Mouse (Mus musculus) lung, adult 18-20 months (tissue): ENCODE results near the gene Hdac7.
A peak's percentile ranks its signal among the peaks of the same experiment; 100 is the strongest.

ENCODE experiments used
- DNase-seq, 2 experiments: peaks; one replicate each; pipeline ENCODE4 v3.0.0; 2022; ENCODE audit warnings: mixed read lengths in 2 of 2

Hdac7 gene

GRCm38 (mm10) chr15:97813452-97814204 lies 30.7 kb downstream of the Hdac7 start:
- DNase-seq = peak; percentile 64 to 75

GRCm38 (mm10) chr15:97812875-97813274 lies 31.4 kb downstream of the Hdac7 start:
- no peak for DNase-seq

GRCm38 (mm10) chr15:97812126-97812525 lies 32.2 kb downstream of the Hdac7 start:
- DNase-seq = peak; percentile 62 to 70

GRCm38 (mm10) chr15:97811307-97811706 lies 33.0 kb downstream of the Hdac7 start:
- DNase-seq = no peak

GRCm38 (mm10) chr15:97810399-97810798 lies 33.9 kb downstream of the Hdac7 start:
- DNase-seq = no peak

GRCm38 (mm10) chr15:97809942-97810341 lies 34.4 kb downstream of the Hdac7 start:
- DNase-seq = peak; percentile 62 to 68

- DNase-seq = no peak
These were observed 35.1 kb downstream of the Hdac7 start for GRCm38 (mm10) chr15:97809206-97809605.

- no peak for DNase-seq
These were observed 35.8 kb downstream of the Hdac7 start for GRCm38 (mm10) chr15:97808532-97808931.

GRCm38 (mm10) chr15:97807867-97808266 lies 36.4 kb downstream of the Hdac7 start:
- no peak for DNase-seq

GRCm38 (mm10) chr15:97802575-97802974 lies 41.7 kb downstream of the Hdac7 start:
- no peak for DNase-seq

- DNase-seq = no peak
These were observed 42.5 kb downstream of the Hdac7 start for GRCm38 (mm10) chr15:97801811-97802210.

- no peak for DNase-seq
These were observed 43.4 kb downstream of the Hdac7 start for GRCm38 (mm10) chr15:97800853-97801252.

GRCm38 (mm10) chr15:97799446-97799845 lies 44.9 kb downstream of the Hdac7 start:
- no peak for DNase-seq

- DNase-seq = no peak
These were observed 46.2 kb downstream of the Hdac7 start for GRCm38 (mm10) chr15:97798134-97798533.

- DNase-seq = no peak
These were observed 47.5 kb downstream of the Hdac7 start for GRCm38 (mm10) chr15:97796674-97797310.

GRCm38 (mm10) chr15:97795559-97796235 lies 48.6 kb downstream of the Hdac7 start:
- no peak for DNase-seq

- DNase-seq = no peak
These were observed 50.0 kb downstream of the Hdac7 start for GRCm38 (mm10) chr15:97794268-97794667.

- DNase-seq = no peak
These were observed 50.7 kb downstream of the Hdac7 start for GRCm38 (mm10) chr15:97793386-97794153.

- no peak for DNase-seq
These were observed 53.1 kb downstream of the Hdac7 start for GRCm38 (mm10) chr15:97791126-97791700.

- peak; percentile 82 to 88 for DNase-seq
These were observed 54.4 kb downstream of the Hdac7 start for GRCm38 (mm10) chr15:97789761-97790505.

GRCm38 (mm10) chr15:97788821-97789220 lies 55.5 kb downstream of the Hdac7 start:
- DNase-seq = peak in 1 of 2 experiments; percentile 52
